Mouse (Mus musculus) ES-E14 (cell line): ENCODE data around the gene Ncf1. TPM values are rescaled to one million over a fixed set of nuclear protein-coding genes. Genes with fewer than 3 reads are reported as not detected.

ENCODE experiments used
- DNase-seq: peaks from one replicate; pipeline ENCODE4 v3.0.0-alpha.2; 2013; ENCODE audit warnings: low read depth, low spot score
- H3K27ac ChIP-seq: 2 replicates; pipeline ENCODE4 v1.5.1; 2012; ENCODE audit warnings: low read depth, mild to moderate bottlenecking, low read length, moderate library complexity, mixed read lengths; ENCODE audit not compliant: poor library complexity, insufficient read depth, severe bottlenecking
- H3K36me3 ChIP-seq: 2 replicates; pipeline ENCODE4 v1.6.1; 2012; ENCODE audit warnings: mild to moderate bottlenecking, low read length, moderate library complexity, mixed read lengths; ENCODE audit not compliant: control insufficient read depth, poor library complexity, insufficient read depth, severe bottlenecking
- H3K4me1 ChIP-seq, 2 experiments: fragments of 150-350 bp in 1 of 2; sonication (generic) in 1 of 2; 2 replicates each; pipeline ENCODE4 v1.6.1; 2012; ENCODE audit warnings: low read length in 2 of 2, mild to moderate bottlenecking in 1 of 2, mixed read lengths in 1 of 2; ENCODE audit not compliant: control insufficient read depth in 2 of 2, insufficient read depth in 2 of 2, poor library complexity in 1 of 2
- H3K4me3 ChIP-seq, 2 experiments: fragments of 150-350 bp in 1 of 2; sonication (generic) in 1 of 2; 2 replicates each; pipeline ENCODE4 v1.5.1; 2012; ENCODE audit warnings: low read length in 2 of 2, low read depth in 1 of 2, mild to moderate bottlenecking in 1 of 2, mixed read lengths in 1 of 2; ENCODE audit not compliant: insufficient read depth in 1 of 2, poor library complexity in 1 of 2, severe bottlenecking in 1 of 2
- H3K9ac ChIP-seq: 2 replicates; pipeline ENCODE4 v1.6.1; 2012; ENCODE audit warnings: low read depth, mild to moderate bottlenecking, low read length, mixed read lengths; ENCODE audit not compliant: poor library complexity, insufficient read depth, severe bottlenecking
- H3K9me3 ChIP-seq: fragments of 150-350 bp; sonication (generic); 2 replicates; pipeline ENCODE4 v1.6.1; 2012; ENCODE audit warnings: low read depth, mild to moderate bottlenecking, low read length; ENCODE audit not compliant: control insufficient read depth, insufficient read depth
- CHD2 ChIP-seq: IDR thresholded peaks from 2 replicates; pipeline ENCODE4 v1.6.1; 2014; ENCODE audit warnings: mild to moderate bottlenecking, low read depth, low read length, inconsistent platforms
- HCFC1 ChIP-seq: IDR thresholded peaks from 2 replicates; pipeline ENCODE4 v1.6.1; 2012; ENCODE audit warnings: low read length, inconsistent platforms, borderline replicate concordance; ENCODE audit not compliant: insufficient read depth
- MAFK ChIP-seq: IDR thresholded peaks from 2 replicates; pipeline ENCODE4 v1.6.1; 2014; ENCODE audit warnings: mild to moderate bottlenecking, low read depth, low read length, inconsistent platforms; ENCODE audit not compliant: insufficient read depth
- ZC3H11A ChIP-seq: IDR thresholded peaks from 2 replicates; pipeline ENCODE4 v1.6.1; 2012; ENCODE audit warnings: low read depth, mild to moderate bottlenecking, inconsistent platforms, low read length, borderline replicate concordance
- ZNF384 ChIP-seq: IDR thresholded peaks from 2 replicates; pipeline ENCODE4 v1.6.1; 2012; ENCODE audit warnings: low read depth, low read length, inconsistent platforms
- in situ Hi-C, 2 experiments: fragments of 600-800 bp; cut with MboI; formaldehyde crosslinking; loops; one replicate each; pipeline ENCODE4 v1.15.1; 2025; ENCODE audit warnings: low sequenced_read_pairs in 2 of 2, inconsistent platforms in 1 of 2; ENCODE audit not compliant: unreplicated experiment in 2 of 2
- total RNA-seq: library from RNA; depleted of rRNA; stranded (reverse); fragments of 300-350 nt; gene quantifications from 2 replicates; pipeline ENCODE4 v1.2.3, GENCODE M21; 2012; rRNA removed

Ncf1 gene
- total RNA-seq, 1 experiment, result 0.67 TPM

DNA sequence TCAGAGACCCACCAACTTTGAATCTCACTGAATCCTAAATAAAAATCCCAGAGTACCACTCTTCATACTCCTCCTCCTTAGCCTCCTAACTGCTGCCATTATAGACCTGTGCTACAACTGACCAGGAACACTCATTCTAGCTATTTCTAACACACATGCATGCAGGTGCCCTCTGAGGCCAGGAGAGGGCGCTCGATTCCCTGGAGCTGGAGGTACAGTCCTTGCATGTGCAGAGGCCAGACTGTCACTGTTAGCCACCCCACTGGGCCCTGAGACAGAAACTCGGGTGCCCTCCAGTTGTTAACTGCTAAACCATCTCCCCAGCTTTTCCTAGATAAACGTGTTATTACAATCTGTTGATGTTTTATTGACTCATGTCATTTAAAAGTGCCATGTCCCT lies 56.2 kb downstream of the Ncf1 start:
- Histone ChIP-seq H3K36me3 (peaks cover 17% of the 10 kb centered on the region; the same call in 1 of the 2 replicates), H3K4me3 (no peak overlapping the region), H3K27ac (no peak overlapping the region), H3K9me3 (no peaks in the 10 kb centered on the region), H3K9ac (no peak overlapping the region), H3K4me1 (peaks cover 5 to 18% of the 10 kb centered on the region in 2 experiments; a peak in 2 of 4 replicates)
- TF ChIP-seq HCFC1 (no peak), CHD2 (no peak), ZC3H11A (no peak), ZNF384 (no peak), MAFK (no peak)
- in situ Hi-C loops, result no loop called here
- DNase-seq, result peak; percentile 70

DNA sequence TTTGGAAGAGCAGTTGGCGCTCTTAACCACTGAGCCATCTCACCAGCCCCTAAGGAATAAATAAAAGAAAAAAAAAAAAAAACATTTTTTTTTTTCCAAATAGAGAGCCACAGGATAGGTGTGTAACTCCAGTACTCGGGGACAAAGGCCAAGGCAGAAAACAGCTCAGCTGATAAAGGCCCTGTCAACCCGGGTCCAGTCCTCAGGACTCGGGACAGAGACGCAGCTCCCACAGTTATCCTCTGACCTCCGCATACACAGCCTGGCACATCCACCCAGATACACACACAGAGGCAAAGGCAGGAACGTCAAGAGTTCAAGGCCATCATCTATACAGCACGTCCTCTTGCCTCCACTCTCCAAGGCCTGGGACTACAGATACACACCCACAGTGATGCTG lies 59.3 kb downstream of the Ncf1 start:
- no peak overlapping the region for H3K4me3 ChIP-seq
- H3K9ac ChIP-seq, result no peak overlapping the region
- DNase-seq, result no peak
- no peak for TF ChIP-seq CHD2
- no peak for TF ChIP-seq HCFC1
- H3K4me1 ChIP-seq, result peaks cover 0 to 16% of the 10 kb centered on the region in 2 experiments; a peak in 1 of 4 replicates
- H3K36me3 ChIP-seq, result peaks cover 29% of the 10 kb centered on the region
- H3K27ac ChIP-seq, result no peak overlapping the region
- H3K9me3 ChIP-seq, result no peaks in the 10 kb centered on the region
- in situ Hi-C loops, result no loop called here

Other genes starting within 250 kb of the Ncf1 start
- gene Castor2, start 129.9 kb downstream of the Ncf1 start, total RNA-seq, result 1.6 and 2.2 TPM in 2 replicates
- gene Rcc1l, start 52.9 kb downstream of the Ncf1 start, total RNA-seq, result 26.0 and 30.9 TPM in 2 replicates
- 2.2 and 2.3 TPM in 2 replicates for gene Gtf2ird2, start 45.6 kb downstream of the Ncf1 start, total RNA-seq
- gene Gtf2i, start 85.1 kb upstream of the Ncf1 start, total RNA-seq, result 64.3 and 81.0 TPM in 2 replicates
- gene Gtf2ird1, start 227.1 kb upstream of the Ncf1 start, total RNA-seq, result 63.5 and 118 TPM in 2 replicates